Mouse (Mus musculus) MEL-GATA-1-ER (cell line): ENCODE measurements at regions not wholly inside any gene's neighbourhood (a gene's known extent, or its start where the extent isn't known, plus 50 kb on each side); places are given as distances from the start of the nearest gene placed in this dataset.

Source experiments
- DNase-seq: peaks from one replicate; pipeline ENCODE4 v3.0.0-alpha.2; 2012; ENCODE audit warnings: low read depth; ENCODE audit errors: extremely low read depth

DNA sequence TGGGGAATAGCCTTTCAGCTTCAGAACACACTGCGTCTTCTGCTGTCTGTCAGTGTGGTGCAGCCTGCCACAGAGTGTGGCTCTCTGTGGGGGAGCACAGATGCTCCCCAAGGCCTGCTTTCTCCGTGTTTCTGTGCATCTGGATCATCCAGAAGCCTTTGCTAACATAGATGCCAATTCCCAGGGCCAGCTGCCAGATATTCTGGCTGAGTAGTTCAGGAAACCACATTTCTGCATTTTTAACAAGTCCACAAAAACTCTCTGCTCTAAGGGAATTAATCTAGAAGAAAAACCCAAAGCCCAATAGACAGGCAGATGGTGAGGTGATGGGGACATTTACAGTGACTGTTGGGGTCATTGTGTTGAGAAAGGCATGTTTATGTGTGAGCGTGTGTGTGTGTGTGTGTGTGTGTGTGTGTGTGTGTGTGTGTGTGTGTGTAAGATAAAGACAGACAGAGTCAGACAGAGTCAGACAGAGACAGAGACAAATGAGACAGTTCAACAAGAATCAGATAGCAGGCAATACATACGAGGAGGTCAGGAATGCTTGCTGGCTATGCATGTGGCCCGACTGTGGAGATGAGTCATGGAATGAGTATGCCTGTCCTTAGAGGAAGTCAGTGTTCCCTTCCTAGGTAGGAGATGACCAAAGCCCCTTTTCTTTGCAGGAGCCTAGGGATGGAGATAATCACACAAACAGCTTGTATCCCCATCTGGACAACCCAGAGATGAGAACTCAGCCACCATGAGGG is 176.3 kb upstream of the Spaca1 start:
- DNase-seq: no peak

- DNase-seq: no peak
These were observed 176.9 kb upstream of the Spaca1 start for GRCm38 (mm10) chr4:34226886-34227285.

GRCm38 (mm10) chr4:34227611-34228010 is 177.6 kb upstream of the Spaca1 start:
- no peak for DNase-seq

GRCm38 (mm10) chr4:34231270-34231669 is 181.3 kb upstream of the Spaca1 start:
- DNase-seq: peak; percentile 11

DNA sequence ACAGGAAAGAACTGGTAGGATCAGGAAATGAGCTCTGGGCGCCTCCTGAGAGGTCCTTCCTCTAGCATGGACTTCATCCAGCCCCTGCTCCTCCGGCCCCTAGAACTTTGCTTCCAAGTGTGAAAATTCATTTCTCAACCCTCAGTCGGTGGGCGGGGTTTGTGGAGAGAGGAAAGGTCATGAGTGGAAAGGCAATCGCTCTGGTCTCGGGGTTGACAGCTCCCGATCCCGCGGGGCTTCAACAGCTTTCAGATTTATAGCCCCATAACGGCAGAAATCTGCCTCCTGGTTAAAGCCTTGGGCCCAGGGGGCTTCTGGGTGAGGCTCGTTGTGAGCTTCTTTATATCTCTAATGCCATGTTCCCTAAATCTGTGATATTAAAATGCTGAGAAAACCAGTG is 184.2 kb upstream of the Spaca1 start:
- no peak for DNase-seq

GRCm38 (mm10) chr4:34234645-34235044 is 184.7 kb upstream of the Spaca1 start:
- no peak for DNase-seq

- DNase-seq: no peak
These were observed 187.8 kb upstream of the Spaca1 start for GRCm38 (mm10) chr4:34237791-34238190.

GRCm38 (mm10) chr4:34239624-34240023 is 189.6 kb upstream of the Spaca1 start:
- DNase-seq: no peak

DNA sequence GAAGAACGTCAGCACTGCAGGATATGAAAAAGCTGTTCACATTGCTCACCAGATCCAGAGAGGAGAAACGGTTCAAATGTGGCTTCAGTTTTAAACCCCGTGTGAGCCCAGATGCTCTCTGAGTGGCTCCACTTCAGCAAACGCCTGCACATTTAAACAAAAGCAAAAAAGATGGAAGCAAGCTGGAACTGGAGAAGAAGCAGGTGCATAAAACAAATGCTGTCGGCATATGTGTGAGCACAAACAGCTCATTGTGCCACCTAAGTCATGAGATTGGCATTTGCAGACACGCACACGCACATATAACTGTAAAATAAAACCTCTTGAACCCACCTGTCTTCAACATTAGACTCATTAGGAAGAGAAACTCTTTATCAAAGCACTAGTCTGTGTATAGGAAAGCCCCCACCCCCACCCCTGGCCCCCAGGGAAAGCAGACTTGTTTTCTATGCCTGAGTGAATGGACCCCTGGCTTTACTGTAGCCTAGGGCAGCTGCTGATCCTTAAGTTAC is 191.1 kb upstream of the Spaca1 start:
- no peak for DNase-seq

DNA sequence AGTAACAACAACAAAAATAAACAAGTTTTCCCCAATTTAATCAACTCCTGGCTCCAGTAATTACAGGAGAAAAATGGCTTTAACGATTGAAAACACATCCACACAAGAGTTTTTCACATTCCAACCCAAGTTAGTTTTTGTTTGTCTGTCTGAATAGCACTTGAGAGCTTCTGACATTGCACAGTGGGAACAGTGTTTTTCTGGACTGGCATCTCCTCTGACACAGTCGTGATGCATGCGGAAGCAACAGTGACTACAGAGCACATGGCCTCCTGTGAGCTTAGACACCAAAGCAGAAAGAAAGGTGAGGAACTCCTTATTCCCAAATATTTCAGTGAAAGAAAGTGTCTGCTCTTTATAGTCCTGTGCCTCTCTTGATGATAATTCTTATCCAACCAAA is 191.7 kb upstream of the Spaca1 start:
- DNase-seq: no peak

DNA sequence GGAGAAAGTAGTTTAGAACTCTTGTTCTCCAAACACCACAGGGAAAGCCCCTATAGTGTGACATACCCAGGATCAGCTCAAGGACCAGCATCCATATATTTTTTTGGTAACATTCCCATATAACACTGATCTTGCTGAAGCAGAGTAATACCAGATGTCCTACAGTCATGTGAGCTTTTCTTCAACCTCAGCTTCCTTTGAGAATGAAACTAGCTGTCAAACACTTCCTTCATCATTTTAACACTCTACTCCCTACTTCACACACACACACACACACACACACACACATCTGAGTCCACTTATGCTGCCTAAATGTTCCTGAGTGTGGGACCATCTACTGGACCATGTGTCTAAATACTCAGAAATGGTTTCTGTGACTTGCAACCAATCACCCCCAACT is 209.5 kb upstream of the Spaca1 start:
- DNase-seq: no peak

- DNase-seq: no peak
These were observed 210.5 kb upstream of the Spaca1 start for GRCm38 (mm10) chr4:34260468-34260867.

GRCm38 (mm10) chr4:34261809-34262208 is 211.8 kb upstream of the Spaca1 start:
- DNase-seq: no peak

GRCm38 (mm10) chr4:34264431-34264830 is 214.4 kb upstream of the Spaca1 start:
- no peak for DNase-seq

GRCm38 (mm10) chr4:34274316-34274715 is 224.3 kb upstream of the Spaca1 start:
- DNase-seq: no peak

DNA sequence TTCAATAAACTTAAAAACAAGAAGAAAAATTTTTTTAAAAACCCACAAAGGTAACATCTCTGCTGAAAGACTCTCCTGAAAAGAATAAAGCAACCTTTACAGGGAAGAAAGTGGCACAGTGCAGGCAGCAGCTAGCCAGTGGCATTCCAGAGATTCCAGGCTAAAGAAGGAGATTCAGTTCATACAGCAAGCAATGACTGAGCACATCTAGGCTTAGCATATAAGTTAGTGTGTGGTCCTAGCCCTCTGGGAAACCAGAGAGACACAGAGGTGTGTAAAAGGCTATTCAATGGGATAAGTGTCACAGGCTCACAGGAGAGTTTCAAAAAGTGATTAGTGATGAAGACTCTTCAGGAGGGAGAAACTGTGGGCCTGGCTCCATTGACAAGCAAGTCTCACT is 225.4 kb upstream of the Spaca1 start:
- DNase-seq: no peak

GRCm38 (mm10) chr4:34302504-34303108 is 248.1 kb upstream of the Akirin2 start:
- DNase-seq: no peak

- no peak for DNase-seq
These were observed 241.7 kb upstream of the Akirin2 start for GRCm38 (mm10) chr4:34308921-34309563.

DNA sequence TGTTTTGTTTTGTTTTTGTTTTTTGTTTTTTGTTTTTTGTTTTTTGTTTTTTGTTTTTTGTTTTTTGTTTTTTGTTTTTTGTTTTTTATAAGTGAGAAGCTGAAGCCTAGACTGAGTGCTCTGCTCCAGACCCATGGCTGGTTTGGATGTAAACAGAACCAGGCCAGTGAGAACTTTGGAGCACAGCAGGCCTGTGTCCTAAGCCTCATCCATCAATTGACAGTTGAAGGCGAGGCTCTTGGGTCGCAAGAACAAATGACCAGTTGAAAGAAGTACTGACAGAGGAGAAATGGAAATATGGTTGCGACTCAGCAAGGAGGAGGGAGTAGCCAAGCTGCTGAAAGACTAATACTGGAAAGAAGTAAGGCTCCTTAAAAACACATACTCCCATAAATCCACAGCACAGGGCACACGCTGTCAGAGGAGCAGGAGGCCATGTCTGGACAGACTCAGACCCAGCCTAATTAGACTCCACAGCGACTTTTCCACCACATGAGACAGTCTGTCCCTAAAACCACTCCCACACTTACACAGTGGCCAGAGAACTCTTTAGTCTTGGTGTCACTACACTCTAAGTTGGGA is 240.6 kb upstream of the Akirin2 start:
- no peak for DNase-seq

GRCm38 (mm10) chr4:34315848-34316247 is 234.9 kb upstream of the Akirin2 start:
- DNase-seq: no peak

GRCm38 (mm10) chr4:34322841-34323240 is 227.9 kb upstream of the Akirin2 start:
- no peak for DNase-seq

GRCm38 (mm10) chr4:34328151-34328785 is 222.5 kb upstream of the Akirin2 start:
- DNase-seq: no peak
